ENCODE assay signal across 12 mouse cellular contexts in genomic region chr10:86203915-86204314, GRCm38 (mm10).
A peak's percentile ranks its signal among the peaks of the same experiment; 100 is the strongest.
DNase-seq lines count a peak whose midpoint lies in the region; ATAC-seq and TF ChIP-seq lines count a peak whose summit lies in the region.
"Had no signal": no experiment of that assay in that cellular context is flagged by ENCODE, and none has a peak within 500 bp of the region (broad histone marks: within the 10 kb centered on the region; RNA-seq: fewer than 3 reads in every experiment).

No protein-coding gene starts in this region.

- H3K4me3 ChIP-seq in kidney, adult 2 months (ENCODE audit: insufficient read depth, low read depth, low read length) = no peak overlapping the region
- H3K4me3 ChIP-seq in lung, adult 2 months (replicated peaks; ENCODE audit: extremely low read depth, low read depth, low read length) = no peak overlapping the region
- H3K4me3 ChIP-seq in liver, embryonic 12.5 days = no peak overlapping the region
- H3K4me3 ChIP-seq: intestine, embryonic 15.5 days; midbrain, embryonic 15.5 days had no signal

- DNase-seq in kidney, adult 2 months = peak; percentile 87
- no peak for DNase-seq in kidney, postnatal 4 days
- peak; percentile 11 for DNase-seq in cerebellum, adult 11 months
- peak; percentile 84 for DNase-seq in gastrocnemius, postnatal 25 days
- DNase-seq in lung, adult 2 months = peak; percentile 55
- no peak for DNase-seq in left cerebral cortex, postnatal 4 days
- no peak for DNase-seq in left cerebral cortex, adult 11 months (ENCODE audit: low spot score)

- no peak for ATAC-seq in liver, embryonic 12.5 days
- ATAC-seq: CD4-positive, CD25-positive, alpha-beta regulatory T cell, adult 4 months; intestine, embryonic 15.5 days; midbrain, embryonic 15.5 days had no signal

- intact Hi-C loops in left cerebral cortex, postnatal 4 days (cut with DNase I) = no loop called here

- TF ChIP-seq POLR2A in kidney, adult 2 months (IDR thresholded peaks at IDR 0.05; ENCODE audit: low read depth, low read length) = no peak
- TF ChIP-seq POLR2A in lung, adult 2 months (IDR thresholded peaks at IDR 0.05; ENCODE audit: borderline replicate concordance, extremely low read depth, low read depth, low read length) = no peak

- H3K27ac ChIP-seq in kidney, adult 2 months (ENCODE audit: insufficient read depth, low read depth, low read length) = peak overlapping the region; percentile 51
- no peak overlapping the region for H3K27ac ChIP-seq in liver, embryonic 12.5 days
- H3K27ac ChIP-seq: intestine, embryonic 15.5 days; midbrain, embryonic 15.5 days had no signal

- TF ChIP-seq CTCF in kidney, adult 2 months (conservative IDR thresholded peaks at IDR 0.05; ENCODE audit: insufficient read depth, insufficient read length, low read depth, low read length) = no peak
- TF ChIP-seq CTCF in lung, adult 2 months (IDR thresholded peaks at IDR 0.05; ENCODE audit: insufficient read depth, low read length) = no peak

- no peaks in the 10 kb centered on the region for H3K27me3 ChIP-seq in kidney, adult 2 months (replicated peaks; ENCODE audit: control insufficient read depth, insufficient read depth, low read length)
- H3K27me3 ChIP-seq in liver, embryonic 12.5 days (replicated peaks) = no peaks in the 10 kb centered on the region
- H3K27me3 ChIP-seq: intestine, embryonic 15.5 days; midbrain, embryonic 15.5 days had no signal

- peaks cover 3% of the 10 kb centered on the region; the same call in 1 of the 2 replicates for H3K4me1 ChIP-seq in kidney, adult 2 months (ENCODE audit: control insufficient read depth, insufficient read depth, low read length)
- H3K4me1 ChIP-seq in lung, adult 2 months (ENCODE audit: control insufficient read depth, insufficient read depth, low read length) = peaks cover 6% of the 10 kb centered on the region; the same call in 1 of the 2 replicates
- H3K4me1 ChIP-seq in liver, embryonic 12.5 days = no peaks in the 10 kb centered on the region
- H3K4me1 ChIP-seq: intestine, embryonic 15.5 days; midbrain, embryonic 15.5 days had no signal

- no peak overlapping the region for H3K9ac ChIP-seq in liver, embryonic 12.5 days
- H3K9ac ChIP-seq: intestine, embryonic 15.5 days; midbrain, embryonic 15.5 days had no signal

- no peak overlapping the region for H3K4me2 ChIP-seq in liver, embryonic 12.5 days
- H3K4me2 ChIP-seq: intestine, embryonic 15.5 days; liver, embryonic 11.5 days; midbrain, embryonic 15.5 days had no signal

- H3K36me3 ChIP-seq in kidney, adult 2 months (ENCODE audit: control insufficient read depth, insufficient read depth, low read length) = no peaks in the 10 kb centered on the region
- H3K36me3 ChIP-seq in liver, embryonic 12.5 days = no peaks in the 10 kb centered on the region
- H3K36me3 ChIP-seq: intestine, embryonic 15.5 days; midbrain, embryonic 15.5 days had no signal

- no peaks in the 10 kb centered on the region for H3K9me3 ChIP-seq in liver, embryonic 12.5 days (replicated peaks)
- H3K9me3 ChIP-seq: intestine, embryonic 15.5 days; midbrain, embryonic 15.5 days had no signal

Comparison
In these comparisons a context has a peak if more than half of its experiments do, and no peak if none do; other contexts are left out.
1. DNase-seq: peak in kidney, adult 2 months (single experiment), cerebellum, adult 11 months (single experiment), gastrocnemius, postnatal 25 days (single experiment) and lung, adult 2 months (single experiment); none in kidney, postnatal 4 days (0 of 2), left cerebral cortex, postnatal 4 days (single experiment) and left cerebral cortex, adult 11 months (single experiment).